Mouse (Mus musculus) kidney, adult 10 weeks (tissue): ENCODE data around the gene Socs2. TPM values are rescaled to one million over a fixed set of nuclear protein-coding genes. Genes with fewer than 3 reads are reported as not detected.

Experiments
- polyA plus RNA-seq: library from polyadenylated mRNA; stranded (reverse); fragments of 350-450 nt; fragmentation: Illumina TruSeq; extraction: RNeasy Lipid Tissue Mini Kit (QIAGEN cat#74804); gene quantifications from one replicate; pipeline ENCODE4 v1.2.3, GENCODE M21; 2014; ENCODE audit warnings: low read depth, low replicate concordance

Gene Socs2
- polyA plus RNA-seq = 53.5 TPM

GRCm38 (mm10) chr10:95416685-95417495, at the start of gene Socs2:
Gene Socs2, minus strand, starts transcription at chr10:95417180.

Other genes with a start within 250 kb of the Socs2 start
- gene Cradd, start 93.0 kb downstream of the Socs2 start, polyA plus RNA-seq = 11.7 TPM
- 324 TPM for gene Mrpl42, start 84.8 kb upstream of the Socs2 start, polyA plus RNA-seq
- gene Ube2n, start 98.0 kb upstream of the Socs2 start, polyA plus RNA-seq = 549 TPM
- gene Nudt4, start 147.0 kb upstream of the Socs2 start, polyA plus RNA-seq = 1,346 TPM